Mouse (Mus musculus) liver, embryonic 14.5 days (tissue): ENCODE data around the gene Nup153.
A peak's percentile ranks its signal among the peaks of the same experiment; 100 is the strongest.

Experiments used
- CTCF ChIP-seq: IDR thresholded peaks from 2 replicates; pipeline ENCODE4 v1.5.1; 2016; ENCODE audit warnings: antibody characterized with exemption, low read depth, control low read depth
- EP300 ChIP-seq: IDR thresholded peaks from 2 replicates; pipeline ENCODE4 v1.6.1; 2016; ENCODE audit warnings: antibody characterized with exemption, low read depth

DNA sequence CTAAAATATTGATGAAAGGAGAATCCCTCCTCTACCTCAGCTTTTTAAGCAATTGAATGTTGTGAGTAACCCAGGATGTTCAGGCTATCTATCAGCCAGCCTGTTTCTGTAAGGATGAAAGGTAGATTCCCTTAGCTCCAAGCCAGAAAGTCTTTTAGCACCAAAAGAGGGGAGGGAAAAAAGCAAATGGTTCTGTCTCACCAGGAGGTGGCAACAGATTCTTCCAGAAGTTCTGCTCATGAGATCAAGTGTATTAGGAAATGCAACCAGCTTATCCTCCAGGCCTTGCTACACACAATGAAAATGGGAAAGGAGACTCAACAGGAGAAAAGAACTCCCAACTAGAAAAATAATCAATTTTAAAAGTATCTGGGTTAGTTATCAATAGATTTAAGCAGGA lies 3.4 kb downstream of the Nup153 start:
- TF ChIP-seq EP300 (no peak), CTCF (peak; percentile 39; the same call in 1 of the 2 replicates)
